Mouse (Mus musculus) inflammation-experienced regulatory T-cells (primary cell): ENCODE data around the gene Spi1. TPM values are rescaled to one million over a fixed set of nuclear protein-coding genes. Genes with fewer than 3 reads are reported as not detected.

ENCODE experiments used
- polyA plus RNA-seq, 2 experiments: library from polyadenylated mRNA; unstranded; fragments of 100-300 nt; shearing (Covaris generic); gene quantifications; one replicate each; pipeline ENCODE4 v1.2.1; 2017

Gene Spi1
- polyA plus RNA-seq = 1 to 10 TPM in 1 of 2 experiments, under 1 TPM in 1; 0.53 to 5.9 TPM

GRCm38 (mm10) chr2:91081775-91082695, at the start of gene Spi1:
TSS of gene Spi1 (plus strand) at chr2:91082390.

DNA sequence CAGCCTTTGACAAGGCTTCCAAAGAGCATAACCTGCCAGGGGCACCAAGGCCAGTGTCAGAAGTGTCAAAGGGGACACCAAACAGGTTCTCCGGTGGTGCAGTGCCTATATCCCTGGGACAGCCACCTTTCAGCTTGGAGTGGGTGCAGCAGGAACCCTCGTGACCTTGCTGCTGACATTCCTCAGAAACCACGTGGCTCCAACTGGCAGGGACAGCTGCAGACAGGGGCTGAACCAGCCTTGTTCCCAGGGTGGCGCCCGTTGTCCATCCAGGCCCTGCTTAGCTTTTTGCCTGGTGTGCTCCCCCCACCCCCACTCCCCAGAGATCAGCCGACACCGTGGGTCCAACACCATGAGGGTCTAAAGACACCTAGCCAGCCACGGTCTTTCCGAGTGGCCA, 46.8 kb upstream of the Spi1 start, which contains the start of gene Rapsn:
Gene Rapsn, plus strand, starts transcription at position 236 of the 400 bp plus-strand sequence.

DNA sequence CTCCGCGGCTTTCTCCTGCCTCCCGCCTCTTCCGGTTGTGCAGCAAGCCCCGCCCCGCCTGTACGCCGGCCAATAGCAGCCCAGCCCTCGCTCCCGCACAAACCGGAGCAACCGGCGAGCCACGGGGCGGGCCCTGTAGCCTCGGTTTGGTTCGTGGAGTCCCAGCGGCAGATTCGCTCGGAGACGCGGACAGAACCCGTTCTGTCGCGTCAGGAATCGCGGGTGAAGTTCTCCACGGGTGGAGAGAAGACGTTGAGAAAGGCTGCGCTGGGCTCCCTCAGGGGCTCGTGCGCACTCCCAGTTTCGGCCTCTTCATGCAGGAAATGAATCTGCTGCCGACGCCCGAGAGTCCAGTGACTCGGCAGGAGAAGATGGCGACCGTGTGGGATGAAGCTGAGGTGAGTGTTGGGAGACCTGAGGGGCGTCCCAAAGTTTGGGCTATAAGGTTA, 28.2 kb upstream of the Spi1 start, which contains the start of gene Psmc3:
Gene Psmc3, plus strand, starts transcription at position 76 of the 449 bp plus-strand sequence.

GRCm38 (mm10) chr2:91070076-91070800, 12.0 kb upstream of the Spi1 start, which contains the start of gene Slc39a13:
TSS of gene Slc39a13 (minus strand) at chr2:91070417.

GRCm38 (mm10) chr2:91117585-91118275, 35.5 kb downstream of the Spi1 start, which contains the start of gene Mybpc3:
TSS of gene Mybpc3 (plus strand) at chr2:91118144.

Other genes with a start within 250 kb of the Spi1 start
- gene Mtch2, start 235.2 kb upstream of the Spi1 start, polyA plus RNA-seq = 100 to 1,000 TPM; 127 to 133 TPM
- 1 to 10 TPM; 3.4 to 3.8 TPM for gene C1qtnf4, start 196.5 kb upstream of the Spi1 start, polyA plus RNA-seq
- 10 to 100 TPM; 42.4 to 45.3 TPM for gene Kbtbd4, start 177.7 kb upstream of the Spi1 start, polyA plus RNA-seq
- 100 to 1,000 TPM; 159 to 167 TPM for gene Ndufs3, start 177.6 kb upstream of the Spi1 start, polyA plus RNA-seq
- gene Celf1, start 142.0 kb upstream of the Spi1 start, polyA plus RNA-seq = 100 to 1,000 TPM in 1 of 2 experiments, 10 to 100 TPM in 1; 92.0 to 111 TPM
- gene Rapsn, start 46.8 kb upstream of the Spi1 start, polyA plus RNA-seq = 1 to 10 TPM; 1.2 to 9.4 TPM
- gene Psmc3, start 28.4 kb upstream of the Spi1 start, polyA plus RNA-seq = 100 to 1,000 TPM; 257 to 287 TPM
- 10 to 100 TPM; 45.1 to 53.8 TPM for gene Slc39a13, start 12.0 kb upstream of the Spi1 start, polyA plus RNA-seq
- gene Mybpc3, start 35.8 kb downstream of the Spi1 start, polyA plus RNA-seq = under 1 TPM; 0.13 to 0.82 TPM
- 100 to 1,000 TPM; 117 to 151 TPM for gene Madd, start 101.4 kb downstream of the Spi1 start, polyA plus RNA-seq
- gene Nr1h3, start 120.4 kb downstream of the Spi1 start, polyA plus RNA-seq = 1 to 10 TPM in 1 of 2 experiments, under 1 TPM in 1; 0.27 to 2.1 TPM
- gene Acp2, start 120.5 kb downstream of the Spi1 start, polyA plus RNA-seq = 10 to 100 TPM; 18.0 to 19.7 TPM
- 10 to 100 TPM; 78.2 to 90.7 TPM for gene Ddb2, start 154.6 kb downstream of the Spi1 start, polyA plus RNA-seq
- gene Pacsin3, start 173.6 kb downstream of the Spi1 start, polyA plus RNA-seq = 1 to 10 TPM; 1.4 to 1.9 TPM
- gene Arfgap2, start 182.6 kb downstream of the Spi1 start, polyA plus RNA-seq = 100 to 1,000 TPM; 109 to 121 TPM